Mouse (Mus musculus): Measurements from ENCODE around the gene Isca2.

Gene Isca2

GRCm38 (mm10) chr12:84771981-84772520, 1.0 kb upstream of the Isca2 start:
- no peak for DNase-seq (ENCODE audit: low spot score in 2 of 2)

GRCm38 (mm10) chr12:84773476-84773875, 425 bp downstream of the Isca2 start:
- no peak for DNase-seq (ENCODE audit: low spot score in 2 of 2)

GRCm38 (mm10) chr12:84774376-84774775, 1.3 kb downstream of the Isca2 start:
- DNase-seq (ENCODE audit: low spot score in 2 of 2) = no peak

GRCm38 (mm10) chr12:84776229-84776628, 3.2 kb downstream of the Isca2 start:
- DNase-seq (ENCODE audit: low spot score in 2 of 2) = no peak

- DNase-seq (ENCODE audit: low spot score in 2 of 2) = peak; percentile 74 to 77
Observed at GRCm38 (mm10) chr12:84784604-84785381, 11.7 kb downstream of the Isca2 start.

- no peak for DNase-seq (ENCODE audit: low spot score in 2 of 2)
Observed at GRCm38 (mm10) chr12:84786091-84786490, 13.0 kb downstream of the Isca2 start.

- no peak for DNase-seq (ENCODE audit: low spot score in 2 of 2)
Observed at GRCm38 (mm10) chr12:84790853-84791252, 17.8 kb downstream of the Isca2 start.

GRCm38 (mm10) chr12:84792629-84793028, 19.6 kb downstream of the Isca2 start:
- no peak for DNase-seq (ENCODE audit: low spot score in 2 of 2)

GRCm38 (mm10) chr12:84794647-84795046, 21.6 kb downstream of the Isca2 start:
- no peak for DNase-seq (ENCODE audit: low spot score in 2 of 2)

- no peak for DNase-seq (ENCODE audit: low spot score in 2 of 2)
Observed at GRCm38 (mm10) chr12:84799086-84799485, 26.0 kb downstream of the Isca2 start.

GRCm38 (mm10) chr12:84800419-84800818, 27.4 kb downstream of the Isca2 start:
- no peak for DNase-seq (ENCODE audit: low spot score in 2 of 2)

GRCm38 (mm10) chr12:84801532-84802110, 28.6 kb downstream of the Isca2 start:
- DNase-seq (ENCODE audit: low spot score in 2 of 2) = no peak

GRCm38 (mm10) chr12:84802625-84803024, 29.6 kb downstream of the Isca2 start:
- no peak for DNase-seq (ENCODE audit: low spot score in 2 of 2)

- no peak for DNase-seq (ENCODE audit: low spot score in 2 of 2)
Observed at GRCm38 (mm10) chr12:84805228-84805842, 32.3 kb downstream of the Isca2 start.

- DNase-seq (ENCODE audit: low spot score in 2 of 2) = no peak
Observed at GRCm38 (mm10) chr12:84806010-84806409, 33.0 kb downstream of the Isca2 start.

GRCm38 (mm10) chr12:84806726-84807125, 33.7 kb downstream of the Isca2 start:
- no peak for DNase-seq (ENCODE audit: low spot score in 2 of 2)

- no peak for DNase-seq (ENCODE audit: low spot score in 2 of 2)
Observed at GRCm38 (mm10) chr12:84807351-84807750, 34.3 kb downstream of the Isca2 start.

- no peak for DNase-seq (ENCODE audit: low spot score in 2 of 2)
Observed at GRCm38 (mm10) chr12:84809033-84809432, 36.0 kb downstream of the Isca2 start.

- no peak for DNase-seq (ENCODE audit: low spot score in 2 of 2)
Observed at GRCm38 (mm10) chr12:84810810-84811209, 37.8 kb downstream of the Isca2 start.

- no peak for DNase-seq (ENCODE audit: low spot score in 2 of 2)
Observed at GRCm38 (mm10) chr12:84811510-84811909, 38.5 kb downstream of the Isca2 start.

- no peak for DNase-seq (ENCODE audit: low spot score in 2 of 2)
Observed at GRCm38 (mm10) chr12:84812004-84812403, 39.0 kb downstream of the Isca2 start.

- DNase-seq (ENCODE audit: low spot score in 2 of 2) = no peak
Observed at GRCm38 (mm10) chr12:84813773-84814172, 40.7 kb downstream of the Isca2 start.

Data from frontal cortex, postnatal 25 days (tissue).